Mouse (Mus musculus) CH12.LX (cell line): ENCODE data around the gene Nr1h4.

ENCODE experiments used
- BHLHE40 ChIP-seq: IDR thresholded peaks from 2 replicates; pipeline ENCODE4 v1.6.1; 2011; ENCODE audit warnings: mild to moderate bottlenecking, low read depth, low read length, improper control_type of control experiment
- CHD2 ChIP-seq: IDR thresholded peaks from 2 replicates; pipeline ENCODE4 v1.6.1; 2011; ENCODE audit warnings: low read length, improper control_type of control experiment
- CTCF ChIP-seq, 2 experiments: IDR thresholded peaks in 1 of 2; conservative IDR thresholded peaks in 1 of 2; 2 replicates each; pipeline ENCODE4 v1.5.1; 2011 to 2012; ENCODE audit warnings: low read depth in 2 of 2, low read length in 2 of 2, improper control_type of control experiment in 1 of 2, inconsistent platforms in 1 of 2, mild to moderate bottlenecking in 1 of 2, moderate library complexity in 1 of 2
- E2F4 ChIP-seq: IDR thresholded peaks from 2 replicates; pipeline ENCODE4 v1.6.1; 2011; ENCODE audit warnings: low read depth, low read length, improper control_type of control experiment; ENCODE audit not compliant: insufficient replicate concordance
- EP300 ChIP-seq: IDR thresholded peaks from 2 replicates; pipeline ENCODE4 v1.6.1; 2011; ENCODE audit warnings: low read length, improper control_type of control experiment
- ETS1 ChIP-seq: conservative IDR thresholded peaks from 2 replicates; pipeline ENCODE4 v1.6.1; 2012; ENCODE audit warnings: low read depth, mild to moderate bottlenecking, inconsistent platforms, low read length, improper control_type of control experiment, moderate library complexity
- HCFC1 ChIP-seq: IDR thresholded peaks from 2 replicates; pipeline ENCODE4 v1.6.1; 2012; ENCODE audit warnings: low read depth, mild to moderate bottlenecking, inconsistent platforms, low read length, improper control_type of control experiment
- JUND ChIP-seq: conservative IDR thresholded peaks from 2 replicates; pipeline ENCODE4 v1.6.1; 2011; ENCODE audit warnings: low read depth, low read length, improper control_type of control experiment
- KAT2A ChIP-seq: IDR thresholded peaks from 2 replicates; pipeline ENCODE4 v1.6.1; 2012; ENCODE audit warnings: low read length, improper control_type of control experiment, inconsistent platforms; ENCODE audit not compliant: insufficient replicate concordance
- MAFK ChIP-seq: IDR thresholded peaks from 2 replicates; pipeline ENCODE4 v1.6.1; 2011; ENCODE audit warnings: low read length, improper control_type of control experiment; ENCODE audit not compliant: insufficient replicate concordance
- NELFE ChIP-seq: IDR thresholded peaks from 2 replicates; pipeline ENCODE4 v1.6.1; 2011; ENCODE audit warnings: low read depth, low read length, improper control_type of control experiment
- POLR2A ChIP-seq: IDR thresholded peaks from 2 replicates; pipeline ENCODE4 v1.6.1; 2011; ENCODE audit warnings: low read depth, mild to moderate bottlenecking, improper control_type of control experiment, low read length
- USF1 ChIP-seq: IDR thresholded peaks from 2 replicates; pipeline ENCODE4 v1.6.1; 2014; ENCODE audit warnings: low read depth, mild to moderate bottlenecking, inconsistent platforms, low read length, improper control_type of control experiment
- ZNF384 ChIP-seq: IDR thresholded peaks from 2 replicates; pipeline ENCODE4 v1.6.1; 2012; ENCODE audit warnings: low read depth, low read length, improper control_type of control experiment, inconsistent platforms

- no peak for TF ChIP-seq POLR2A
- no peak for TF ChIP-seq NELFE
- TF ChIP-seq USF1, result no peak
- no peak for TF ChIP-seq CHD2
- no peak for TF ChIP-seq HCFC1
- no peak for TF ChIP-seq MAFK
- TF ChIP-seq E2F4, result no peak
- no peak for TF ChIP-seq ETS1
- no peak for TF ChIP-seq BHLHE40
- TF ChIP-seq CTCF (conservative IDR thresholded peaks at IDR 0.05 in 1 of 2, IDR thresholded peaks at IDR 0.05 in 1 of 2; ENCODE audit: low read depth in 2 of 2, low read length in 2 of 2), result no peak
- no peak for TF ChIP-seq ZNF384
- TF ChIP-seq EP300, result no peak
- TF ChIP-seq JUND, result no peak
- no peak for TF ChIP-seq KAT2A
Measured at GRCm38 (mm10) chr10:89553015-89553414, 19.6 kb upstream of the Nr1h4 start.
